Mouse (Mus musculus): ENCODE measurements around the gene Trdmt1. TPM values are rescaled to one million over a fixed set of nuclear protein-coding genes. Genes with fewer than 3 reads are reported as not detected.

Trdmt1 gene
- total RNA-seq, 2 experiments from 2014 or later, result 4.2 to 5.0 TPM

DNA sequence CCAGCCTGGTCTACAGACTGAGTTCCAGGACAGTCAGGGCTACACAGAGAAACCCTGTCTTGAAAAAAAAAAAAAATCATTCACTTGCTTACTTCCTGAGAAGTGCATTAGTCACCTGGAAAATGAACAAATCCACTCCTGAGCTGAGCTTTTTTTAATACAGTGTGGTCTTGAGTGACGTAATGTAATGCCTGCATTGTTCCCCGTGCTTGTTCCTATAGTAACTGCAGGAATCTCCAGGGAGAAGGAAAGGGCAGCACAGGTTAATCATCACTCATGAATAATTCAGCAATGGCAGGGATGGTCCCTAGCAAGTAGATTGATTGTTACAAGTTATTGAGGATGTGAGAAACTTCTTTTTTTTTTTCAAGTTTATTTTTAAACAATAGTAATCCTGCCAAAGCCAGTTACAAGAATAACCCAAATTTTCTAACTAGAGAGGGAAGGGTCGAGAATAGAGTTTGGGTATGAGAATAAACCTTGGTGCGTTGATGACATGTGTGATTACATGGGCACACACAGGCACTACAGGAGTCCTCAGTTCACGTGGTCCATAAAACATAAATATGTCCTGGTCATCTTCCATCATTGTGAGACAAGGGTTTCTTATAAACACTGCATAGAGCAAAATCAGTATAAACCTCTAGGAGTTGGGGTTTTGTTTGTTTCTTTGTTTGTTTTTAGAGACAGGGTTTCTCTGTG lies 44.0 kb downstream of the Trdmt1 start:
- DNase-seq (ENCODE audit: low spot score in 2 of 2), result no peak

DNA sequence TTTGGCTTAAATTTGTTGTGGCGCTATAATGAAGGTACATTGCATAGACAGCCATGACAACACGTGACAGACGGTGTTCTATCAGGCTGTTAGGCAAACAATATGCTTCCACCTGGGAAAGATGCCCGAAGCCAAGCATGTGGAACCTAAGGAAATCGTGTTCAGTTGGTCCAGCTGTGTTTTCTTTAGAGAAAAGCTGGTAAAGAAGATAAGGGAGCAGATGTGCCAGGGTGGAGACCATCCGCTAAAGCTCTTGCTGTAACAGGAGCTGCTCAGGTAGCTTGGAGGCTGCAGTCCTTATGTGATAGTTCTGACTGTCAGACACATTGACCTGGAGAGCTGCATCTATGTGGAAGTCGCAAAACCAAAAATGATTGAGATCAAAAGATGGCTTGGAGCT lies 45.3 kb downstream of the Trdmt1 start:
- DNase-seq (ENCODE audit: low spot score in 2 of 2), result no peak

- no peak for DNase-seq (ENCODE audit: low spot score in 2 of 2)
These were observed 48.4 kb downstream of the Trdmt1 start for GRCm38 (mm10) chr2:13496087-13496486.

DNA sequence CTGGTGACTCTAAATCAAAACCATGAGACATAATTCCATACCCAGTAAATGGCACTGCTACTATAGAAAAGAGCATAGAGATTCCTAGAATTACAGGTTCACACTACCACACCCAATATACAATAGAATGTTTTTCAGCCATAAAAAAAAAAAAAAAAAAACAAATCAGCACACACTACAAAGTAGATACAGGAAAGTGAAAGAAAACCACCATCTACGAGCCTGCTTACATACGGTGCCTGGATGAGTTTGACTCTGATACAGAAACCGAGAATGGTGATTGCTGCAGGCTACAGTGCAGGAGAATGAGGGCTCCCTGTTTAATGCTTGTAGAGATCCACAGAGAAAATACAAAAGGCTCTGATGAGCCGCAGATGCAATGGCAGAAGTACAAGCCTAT lies 51.5 kb downstream of the Trdmt1 start:
- DNase-seq (ENCODE audit: low spot score in 2 of 2), result no peak

DNA sequence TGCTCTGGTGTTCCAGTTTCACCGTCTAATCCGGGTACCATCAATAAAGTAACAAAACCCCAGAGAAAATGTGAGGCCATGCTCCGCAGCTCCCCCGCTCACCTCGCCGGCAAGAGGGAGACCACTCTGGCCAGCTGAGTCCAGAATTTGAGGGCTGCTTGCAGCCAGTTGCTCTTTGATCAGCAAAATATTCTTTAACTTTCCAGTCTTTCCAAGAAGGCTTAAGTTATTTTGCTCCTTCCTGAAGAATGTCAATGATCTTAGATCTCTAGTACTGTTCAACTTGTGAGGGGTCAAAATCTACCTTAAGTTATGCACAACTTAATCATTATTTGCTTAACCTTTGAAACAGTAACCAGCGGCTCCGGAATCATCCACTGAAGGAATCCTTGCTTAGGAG lies 52.7 kb downstream of the Trdmt1 start, which contains the start of gene Cubn:
Gene Cubn (minus strand): TSS at position 80 of the 400 bp plus-strand sequence.
- no peak for DNase-seq (ENCODE audit: low spot score in 2 of 2)

- no peak for DNase-seq (ENCODE audit: low spot score in 2 of 2)
These were observed 54.0 kb downstream of the Trdmt1 start for GRCm38 (mm10) chr2:13490480-13490879.

DNA sequence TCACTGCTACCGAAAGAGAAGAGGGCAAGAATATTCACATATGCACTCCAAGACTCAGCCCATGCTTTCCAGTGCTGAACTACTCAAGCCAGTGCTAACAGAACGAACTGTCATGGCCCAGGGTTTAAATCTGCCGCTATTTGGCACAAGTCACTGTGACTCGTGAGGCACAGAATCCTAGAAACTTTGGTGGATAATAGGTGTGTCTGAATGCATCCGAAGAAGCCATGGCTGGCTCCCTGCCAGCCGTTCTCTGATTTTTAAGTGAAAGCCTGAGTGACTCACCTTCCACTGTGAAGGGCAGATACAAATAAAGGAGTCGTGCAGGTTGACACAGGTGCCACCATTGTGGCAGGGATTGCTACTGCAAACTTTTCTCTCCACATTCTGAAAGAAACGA lies 58.0 kb downstream of the Trdmt1 start:
- DNase-seq (ENCODE audit: low spot score in 2 of 2), result no peak

DNA sequence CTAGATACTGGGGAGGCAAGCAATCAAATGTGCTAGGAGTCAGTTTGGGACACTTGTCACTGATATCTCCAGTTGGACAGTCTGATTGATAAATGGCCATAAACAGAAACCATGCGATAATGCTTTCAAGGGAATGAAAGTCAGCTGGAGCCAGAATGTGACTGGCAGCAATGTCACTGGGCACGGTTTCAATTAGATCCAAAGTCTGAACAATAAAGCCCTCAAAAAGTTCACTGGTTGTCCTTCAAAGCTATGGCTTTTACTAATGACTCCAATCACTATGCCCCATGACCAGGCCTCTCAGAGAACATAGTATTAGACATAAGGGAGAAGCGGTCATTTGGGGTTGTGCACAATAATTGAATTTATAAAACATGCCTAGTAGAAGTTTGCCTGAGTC lies 59.9 kb downstream of the Trdmt1 start:
- no peak for DNase-seq (ENCODE audit: low spot score in 2 of 2)

DNA sequence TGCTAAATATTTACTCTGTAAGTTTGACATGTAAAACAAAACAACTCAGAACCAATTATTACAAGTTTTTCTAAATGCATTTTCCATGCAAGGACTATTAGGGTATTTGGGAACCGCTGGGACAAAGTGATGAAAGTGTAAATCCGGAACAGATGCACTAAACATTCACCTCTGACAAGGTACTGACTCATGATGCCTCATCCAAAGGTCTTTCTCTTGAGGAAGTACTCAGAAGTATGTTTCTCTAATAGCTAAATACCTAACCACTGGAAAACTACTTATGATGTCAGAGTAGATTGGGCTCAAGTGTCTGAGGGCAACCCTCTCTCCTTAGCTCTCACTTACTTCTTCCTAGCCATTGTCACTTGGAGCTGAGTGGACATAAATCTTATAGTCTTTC lies 63.7 kb downstream of the Trdmt1 start:
- no peak for DNase-seq (ENCODE audit: low spot score in 2 of 2)

- DNase-seq (ENCODE audit: low spot score in 2 of 2), result no peak
These were observed 65.3 kb downstream of the Trdmt1 start for GRCm38 (mm10) chr2:13479165-13479564.

GRCm38 (mm10) chr2:13470108-13470507 lies 74.4 kb downstream of the Trdmt1 start:
- no peak for DNase-seq (ENCODE audit: low spot score in 2 of 2)

DNA sequence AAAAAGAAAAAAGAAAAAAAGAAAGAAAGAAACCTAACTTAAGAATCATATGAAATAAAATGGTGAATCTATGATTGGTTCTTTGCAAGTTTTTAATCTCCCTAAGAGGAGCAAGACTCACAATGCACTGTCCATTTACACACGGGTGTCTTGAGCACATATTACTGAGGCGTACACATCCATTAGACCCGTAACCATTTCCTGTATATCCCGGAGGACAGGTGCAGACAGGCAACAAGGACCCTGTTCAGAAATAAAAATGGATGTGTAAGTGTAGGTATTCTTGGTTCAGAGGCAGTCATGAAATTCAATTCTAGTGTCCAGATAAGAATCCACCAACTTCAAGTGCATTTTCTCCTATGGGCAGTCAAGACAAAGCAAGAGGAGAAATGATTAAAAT lies 74.8 kb downstream of the Trdmt1 start:
- no peak for DNase-seq (ENCODE audit: low spot score in 2 of 2)

GRCm38 (mm10) chr2:13466685-13467084 lies 77.8 kb downstream of the Trdmt1 start:
- no peak for DNase-seq (ENCODE audit: low spot score in 2 of 2)

Other genes starting within 250 kb of the Trdmt1 start
- under 1 TPM; 0.35 to 0.42 TPM for gene Cubn, start 52.9 kb downstream of the Trdmt1 start, total RNA-seq (2021)
- gene Vim, start 29.3 kb upstream of the Trdmt1 start, total RNA-seq (2021), result 10 to 100 TPM; 56.0 to 57.7 TPM
- gene St8sia6, start 249.4 kb upstream of the Trdmt1 start, total RNA-seq (2021), result 1 to 10 TPM in 1 of 2 experiments, under 1 TPM in 1; 0.77 to 1.2 TPM

Data from left cerebral cortex, adult 18-20 months (tissue).